Mouse (Mus musculus): ENCODE measurements around the gene Vcam1. TPM values are rescaled to one million over a fixed set of nuclear protein-coding genes. Genes with fewer than 3 reads are reported as not detected.

The Vcam1 gene
- total and polyA plus RNA-seq, 2 experiments from 2014 or later, result 32.1 to 36.9 TPM

GRCm38 (mm10) chr3:116162097-116162666, 32.7 kb upstream of the Vcam1 start:
- Histone ChIP-seq H3K27ac (ENCODE audit: low read depth, low read length) (no peak overlapping the region), H3K9me3 (ENCODE audit: low read length) (no peaks in the 10 kb centered on the region), H3K4me3 (ENCODE audit: low read depth, low read length) (no peak overlapping the region), H3K36me3 (ENCODE audit: insufficient read depth) (no peaks in the 10 kb centered on the region), H3K4me2 (ENCODE audit: low read depth) (no peak overlapping the region), H3K9ac (no peak overlapping the region), H3K4me1 (ENCODE audit: insufficient read depth) (no peaks in the 10 kb centered on the region), H3K27me3 (ENCODE audit: insufficient read depth, low read length) (no peaks in the 10 kb centered on the region)
- no peak for ATAC-seq
- 80% methylated on average over 9 of the region's 9 CpGs for WGBS
- no peak for TF ChIP-seq CTCF (IDR thresholded peaks at IDR 0.05; ENCODE audit: low read depth)
- DNase-seq, result no peak

DNA sequence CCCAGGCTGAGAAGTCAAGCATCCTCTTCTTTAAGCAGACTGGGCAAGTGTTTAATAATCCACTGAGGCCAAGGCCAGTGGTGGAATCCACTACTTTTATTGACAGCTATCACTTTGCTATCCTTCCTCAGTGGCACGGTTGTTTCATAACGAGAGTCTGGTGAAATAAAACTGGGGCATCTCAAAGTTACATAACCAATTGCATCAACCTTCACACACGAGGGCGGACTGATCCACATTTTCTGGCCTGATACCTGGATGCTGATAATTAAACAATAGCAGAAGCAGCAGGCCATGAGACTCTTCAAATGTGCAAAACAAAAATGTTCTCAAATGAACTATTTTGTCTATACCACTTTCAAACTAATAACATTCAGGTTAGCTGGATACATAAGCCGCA, 29.9 kb upstream of the Vcam1 start:
- Histone ChIP-seq H3K4me2 (ENCODE audit: low read depth) (no peak overlapping the region), H3K4me3 (ENCODE audit: low read depth, low read length) (no peak overlapping the region), H3K36me3 (ENCODE audit: insufficient read depth) (no peaks in the 10 kb centered on the region), H3K27ac (ENCODE audit: low read depth, low read length) (no peak overlapping the region), H3K27me3 (ENCODE audit: insufficient read depth, low read length) (no peaks in the 10 kb centered on the region), H3K4me1 (ENCODE audit: insufficient read depth) (no peaks in the 10 kb centered on the region), H3K9ac (no peak overlapping the region), H3K9me3 (ENCODE audit: low read length) (no peaks in the 10 kb centered on the region)
- DNase-seq (no peak), ATAC-seq (no peak)
- no peak for TF ChIP-seq CTCF (IDR thresholded peaks at IDR 0.05; ENCODE audit: low read depth)
- 95% methylated on average over 5 of the region's 5 CpGs for WGBS

DNA sequence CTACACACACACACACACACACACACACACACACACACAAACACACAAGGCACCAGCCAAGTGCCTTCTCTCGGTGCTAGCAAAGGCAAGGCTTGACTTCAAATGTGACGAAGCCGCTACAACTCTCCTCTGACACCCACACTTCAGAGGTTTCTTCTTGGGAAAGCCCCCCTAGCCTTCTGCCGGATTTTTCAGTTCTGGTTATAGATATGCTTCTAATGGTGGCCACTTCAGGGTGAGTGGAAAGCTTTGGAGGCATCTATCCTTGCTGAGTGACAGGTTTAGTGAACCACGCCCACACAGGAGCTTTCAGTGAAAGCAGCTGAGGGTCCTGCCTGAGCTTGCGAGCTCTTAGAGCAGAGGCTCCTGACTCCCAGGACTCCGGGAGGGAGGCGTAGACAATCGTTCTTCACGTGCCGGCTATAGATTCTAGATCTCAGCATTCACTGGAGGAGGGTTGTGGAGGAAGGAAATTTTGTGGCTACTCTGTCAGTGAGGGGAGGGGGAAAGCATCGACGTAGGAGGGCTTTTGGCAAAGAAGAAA, 28.0 kb upstream of the Vcam1 start:
- DNase-seq, result no peak
- WGBS, result 69% methylated on average over 13 of the region's 13 CpGs
- Histone ChIP-seq H3K4me2 (ENCODE audit: low read depth) (no peak overlapping the region), H3K9me3 (ENCODE audit: low read length) (no peaks in the 10 kb centered on the region), H3K9ac (no peak overlapping the region), H3K4me1 (ENCODE audit: insufficient read depth) (no peaks in the 10 kb centered on the region), H3K27me3 (ENCODE audit: insufficient read depth, low read length) (no peaks in the 10 kb centered on the region), H3K36me3 (ENCODE audit: insufficient read depth) (no peaks in the 10 kb centered on the region), H3K27ac (ENCODE audit: low read depth, low read length) (no peak overlapping the region), H3K4me3 (ENCODE audit: low read depth, low read length) (no peak overlapping the region)
- ATAC-seq, result no peak
- no peak for TF ChIP-seq CTCF (IDR thresholded peaks at IDR 0.05; ENCODE audit: low read depth)

DNA sequence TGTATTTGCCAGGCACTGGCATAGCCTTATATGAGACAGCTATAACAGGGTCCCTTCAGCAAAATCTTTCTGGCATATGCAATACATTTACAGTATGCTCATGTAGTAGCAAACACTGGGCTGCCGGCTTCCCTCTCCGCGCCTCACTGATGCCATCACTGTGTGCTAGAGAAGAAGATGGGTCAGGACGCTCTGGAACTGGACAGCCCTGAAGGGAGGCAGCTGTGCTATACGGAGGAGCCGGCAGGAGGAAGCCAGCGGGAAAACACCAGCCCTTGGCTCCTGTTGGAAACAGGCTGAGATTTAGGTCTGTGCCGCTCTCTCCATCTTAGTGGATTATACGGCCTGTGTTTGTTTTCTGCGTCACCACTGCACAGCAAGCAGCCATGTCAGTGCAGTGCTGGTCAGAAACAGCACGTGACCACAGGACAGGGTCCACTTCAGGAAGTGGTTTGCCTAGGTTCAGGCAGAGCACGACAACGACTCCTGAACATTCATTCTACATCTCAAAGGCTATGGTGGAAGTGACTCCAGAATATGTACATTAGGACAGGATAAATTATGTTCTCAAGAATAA, 20.7 kb upstream of the Vcam1 start:
- Histone ChIP-seq H3K27me3 (ENCODE audit: insufficient read depth, low read length) (no peaks in the 10 kb centered on the region), H3K9me3 (ENCODE audit: low read length) (no peaks in the 10 kb centered on the region), H3K4me3 (ENCODE audit: low read depth, low read length) (no peak overlapping the region), H3K4me2 (ENCODE audit: low read depth) (no peak overlapping the region), H3K4me1 (ENCODE audit: insufficient read depth) (peaks cover 7% of the 10 kb centered on the region; the same call in 1 of the 2 replicates), H3K36me3 (ENCODE audit: insufficient read depth) (no peaks in the 10 kb centered on the region), H3K27ac (ENCODE audit: low read depth, low read length) (no peak overlapping the region), H3K9ac (no peak overlapping the region)
- no peak for TF ChIP-seq CTCF (IDR thresholded peaks at IDR 0.05; ENCODE audit: low read depth)
- ATAC-seq (no peak), DNase-seq (no peak)
- WGBS, result 87% methylated on average over 13 of the region's 13 CpGs

- no peak for ATAC-seq
- Histone ChIP-seq H3K9ac (no peak overlapping the region), H3K4me1 (ENCODE audit: insufficient read depth) (peaks cover 7% of the 10 kb centered on the region; the same call in 1 of the 2 replicates), H3K4me2 (ENCODE audit: low read depth) (no peak overlapping the region), H3K27ac (ENCODE audit: low read depth, low read length) (no peak overlapping the region), H3K27me3 (ENCODE audit: insufficient read depth, low read length) (no peaks in the 10 kb centered on the region), H3K4me3 (ENCODE audit: low read depth, low read length) (no peak overlapping the region), H3K36me3 (ENCODE audit: insufficient read depth) (no peaks in the 10 kb centered on the region), H3K9me3 (ENCODE audit: low read length) (no peaks in the 10 kb centered on the region)
- no peak for DNase-seq
- 73% methylated on average over 4 of the region's 4 CpGs for WGBS
- no peak for TF ChIP-seq CTCF (IDR thresholded peaks at IDR 0.05; ENCODE audit: low read depth)
Observed at GRCm38 (mm10) chr3:116149096-116149495, 19.6 kb upstream of the Vcam1 start.

DNA sequence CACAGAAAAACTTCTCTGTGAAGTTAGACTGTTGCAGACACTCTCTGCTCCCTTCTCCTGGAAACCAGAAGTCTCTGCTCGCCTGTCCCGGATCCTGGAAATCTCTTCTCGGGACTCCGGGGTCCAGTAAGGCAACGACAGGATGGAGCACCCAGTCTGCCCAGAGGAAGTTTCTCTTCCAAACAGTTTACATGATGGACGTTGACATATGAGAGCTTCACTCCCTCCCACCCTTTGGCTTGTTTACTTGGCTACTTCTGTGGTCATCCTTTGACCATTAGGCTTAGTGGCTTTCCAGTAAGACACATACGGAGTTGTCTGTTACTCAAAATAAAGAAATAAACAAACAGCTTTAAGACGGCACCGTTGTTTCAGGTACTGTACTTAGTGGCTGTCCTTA, 19.2 kb upstream of the Vcam1 start:
- DNase-seq (no peak), ATAC-seq (no peak)
- H3K9me3 ChIP-seq (ENCODE audit: low read length), result no peaks in the 10 kb centered on the region
- H3K4me2 ChIP-seq (ENCODE audit: low read depth), result no peak overlapping the region
- WGBS, result 83% methylated on average over 9 of the region's 9 CpGs
- H3K27me3 ChIP-seq (ENCODE audit: insufficient read depth, low read length), result no peaks in the 10 kb centered on the region
- peaks cover 7% of the 10 kb centered on the region; the same call in 1 of the 2 replicates for H3K4me1 ChIP-seq (ENCODE audit: insufficient read depth)
- no peak for TF ChIP-seq CTCF (IDR thresholded peaks at IDR 0.05; ENCODE audit: low read depth)
- no peak overlapping the region for H3K4me3 ChIP-seq (ENCODE audit: low read depth, low read length)
- no peak overlapping the region for H3K27ac ChIP-seq (ENCODE audit: low read depth, low read length)
- no peaks in the 10 kb centered on the region for H3K36me3 ChIP-seq (ENCODE audit: insufficient read depth)
- no peak overlapping the region for H3K9ac ChIP-seq

GRCm38 (mm10) chr3:116141226-116141625, 11.7 kb upstream of the Vcam1 start:
- TF ChIP-seq CTCF (IDR thresholded peaks at IDR 0.05; ENCODE audit: low read depth), result no peak
- H3K9ac ChIP-seq, result no peak overlapping the region
- H3K4me3 ChIP-seq (ENCODE audit: low read depth, low read length), result no peak overlapping the region
- 95% methylated on average over 3 of the region's 3 CpGs for WGBS
- no peak overlapping the region for H3K27ac ChIP-seq (ENCODE audit: low read depth, low read length)
- no peak overlapping the region for H3K4me2 ChIP-seq (ENCODE audit: low read depth)
- no peaks in the 10 kb centered on the region for H3K9me3 ChIP-seq (ENCODE audit: low read length)
- DNase-seq, result no peak
- H3K4me1 ChIP-seq (ENCODE audit: insufficient read depth), result no peaks in the 10 kb centered on the region
- no peaks in the 10 kb centered on the region for H3K36me3 ChIP-seq (ENCODE audit: insufficient read depth)
- ATAC-seq, result no peak
- H3K27me3 ChIP-seq (ENCODE audit: insufficient read depth, low read length), result no peaks in the 10 kb centered on the region
